Mouse (Mus musculus): ENCODE measurements around the gene Trim54.

Gene Trim54

DNA sequence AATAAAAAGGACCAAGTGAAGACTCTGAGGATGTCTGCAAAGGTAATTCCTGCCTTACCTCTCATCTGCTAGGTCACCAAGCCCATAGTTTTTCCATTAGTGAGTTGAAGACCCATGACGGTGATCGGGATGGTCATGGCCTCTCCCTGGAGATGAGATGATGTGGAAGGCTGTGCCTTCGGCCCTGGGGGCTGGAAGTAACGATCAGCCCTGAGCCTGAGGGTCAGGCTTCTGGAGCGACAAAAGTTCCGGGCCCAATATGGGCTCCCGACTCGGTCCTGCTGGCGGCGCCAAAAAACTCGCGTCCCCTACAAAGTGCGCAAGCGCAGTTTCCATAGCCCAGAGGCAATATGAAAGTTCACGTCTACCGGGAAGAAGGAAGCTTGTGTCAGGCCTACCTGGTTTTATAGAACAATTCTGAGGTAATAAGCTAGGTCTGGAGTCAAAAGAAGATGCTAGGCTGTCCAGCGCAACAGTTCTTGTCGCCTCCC lies 8.5 kb upstream of the Trim54 start, which contains the start of gene Slc30a3:
Gene Slc30a3, minus strand, starts transcription at position 238 of the 491 bp plus-strand sequence.
- DNase-seq, result no peak

DNA sequence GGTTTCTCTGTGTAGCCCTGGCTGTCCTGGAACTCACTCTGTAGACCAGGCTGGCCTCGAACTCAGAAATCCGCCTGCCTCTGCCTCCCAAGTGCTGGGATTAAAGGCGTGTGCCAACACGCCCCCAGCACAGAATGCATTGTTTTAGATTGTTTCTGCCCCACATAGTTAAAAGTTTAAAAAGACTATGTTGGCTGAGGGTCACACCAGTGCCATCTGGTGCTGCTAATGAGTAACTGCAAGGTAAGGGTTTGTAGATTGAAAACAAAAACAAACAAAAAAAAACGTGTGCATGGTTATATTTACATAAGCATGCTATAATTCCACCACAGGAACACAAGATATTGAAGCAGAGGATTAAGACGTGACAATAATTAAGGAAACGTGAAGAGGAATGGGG lies 5.7 kb upstream of the Trim54 start:
- DNase-seq, result no peak

GRCm38 (mm10) chr5:31116912-31117311 lies 400 bp downstream of the Trim54 start:
- no peak for DNase-seq

DNA sequence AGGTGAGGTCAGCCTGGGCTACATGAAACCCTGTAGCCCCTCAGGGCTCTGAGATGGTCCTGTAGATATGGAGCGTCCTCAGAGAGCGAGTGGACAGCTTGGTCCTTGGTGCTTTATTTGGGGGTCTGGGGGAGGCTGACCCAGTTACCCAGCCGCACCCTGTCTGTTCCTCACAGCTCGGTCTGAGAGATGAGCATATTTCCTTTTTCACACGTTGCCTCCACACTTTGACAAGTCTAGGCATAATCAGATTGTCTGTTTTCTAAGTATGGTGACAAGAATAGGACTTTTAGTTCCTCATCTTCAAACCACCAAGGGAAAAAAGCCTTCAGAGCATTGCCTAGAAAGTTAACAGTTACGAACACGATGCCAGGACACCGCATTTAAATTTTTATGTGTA lies 4.6 kb downstream of the Trim54 start:
- DNase-seq, result no peak

DNA sequence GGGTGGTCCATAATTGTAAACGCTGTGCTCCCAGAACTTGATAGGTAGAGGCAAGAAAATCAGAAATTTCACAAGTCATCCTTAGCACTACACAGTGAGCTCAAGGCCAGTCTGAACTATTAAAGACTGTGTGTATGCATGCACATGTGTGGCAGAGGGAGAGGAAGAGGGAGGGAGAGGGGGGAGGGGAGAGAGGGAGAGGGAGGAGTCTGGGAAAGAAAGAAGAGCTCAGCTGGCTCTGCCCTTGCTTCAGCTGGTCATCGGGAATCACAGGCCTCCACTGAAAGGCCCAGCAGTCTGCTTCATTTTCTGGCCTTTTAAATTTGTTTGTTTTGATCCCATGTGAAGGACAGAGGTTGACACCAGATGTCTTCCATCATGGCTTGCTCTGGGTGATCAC lies 7.0 kb downstream of the Trim54 start:
- no peak for DNase-seq

GRCm38 (mm10) chr5:31126050-31126449 lies 9.5 kb downstream of the Trim54 start:
- DNase-seq, result no peak

DNA sequence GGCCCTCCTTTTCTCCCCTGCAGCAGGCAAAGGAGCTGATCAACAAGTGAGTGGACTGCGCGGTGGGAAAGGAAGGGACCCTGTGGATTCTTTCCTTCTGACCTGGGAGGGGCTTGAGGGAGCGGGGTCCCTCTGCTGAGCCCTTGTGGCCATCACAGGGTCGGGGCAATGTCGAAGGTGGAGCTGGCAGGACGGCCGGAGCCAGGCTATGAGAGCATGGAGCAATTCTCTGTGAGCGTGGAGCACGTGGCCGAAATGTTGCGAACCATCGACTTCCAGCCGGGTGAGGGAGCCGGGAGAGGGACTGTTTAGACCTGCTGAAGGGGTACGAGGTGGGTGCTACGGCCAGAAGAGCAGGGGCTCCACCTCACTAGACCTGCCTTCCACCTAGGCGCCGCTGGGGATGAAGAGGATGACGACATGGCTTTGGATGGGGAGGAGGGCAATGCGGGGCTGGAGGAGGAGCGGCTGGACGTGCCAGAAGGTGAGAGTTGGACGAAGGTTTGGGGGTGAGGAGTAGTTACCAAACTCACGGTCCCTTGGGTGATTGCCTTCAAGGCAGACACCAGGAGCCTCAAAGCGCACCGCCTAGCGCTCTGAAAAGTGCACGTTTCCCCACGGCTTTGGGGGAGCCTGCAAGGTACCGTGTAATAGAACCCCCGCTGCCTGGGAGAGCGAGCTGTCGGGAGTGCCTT lies 20.4 kb downstream of the Trim54 start:
- no peak for DNase-seq

- DNase-seq, result no peak
Measured at GRCm38 (mm10) chr5:31137658-31138057, 21.1 kb downstream of the Trim54 start.

DNA sequence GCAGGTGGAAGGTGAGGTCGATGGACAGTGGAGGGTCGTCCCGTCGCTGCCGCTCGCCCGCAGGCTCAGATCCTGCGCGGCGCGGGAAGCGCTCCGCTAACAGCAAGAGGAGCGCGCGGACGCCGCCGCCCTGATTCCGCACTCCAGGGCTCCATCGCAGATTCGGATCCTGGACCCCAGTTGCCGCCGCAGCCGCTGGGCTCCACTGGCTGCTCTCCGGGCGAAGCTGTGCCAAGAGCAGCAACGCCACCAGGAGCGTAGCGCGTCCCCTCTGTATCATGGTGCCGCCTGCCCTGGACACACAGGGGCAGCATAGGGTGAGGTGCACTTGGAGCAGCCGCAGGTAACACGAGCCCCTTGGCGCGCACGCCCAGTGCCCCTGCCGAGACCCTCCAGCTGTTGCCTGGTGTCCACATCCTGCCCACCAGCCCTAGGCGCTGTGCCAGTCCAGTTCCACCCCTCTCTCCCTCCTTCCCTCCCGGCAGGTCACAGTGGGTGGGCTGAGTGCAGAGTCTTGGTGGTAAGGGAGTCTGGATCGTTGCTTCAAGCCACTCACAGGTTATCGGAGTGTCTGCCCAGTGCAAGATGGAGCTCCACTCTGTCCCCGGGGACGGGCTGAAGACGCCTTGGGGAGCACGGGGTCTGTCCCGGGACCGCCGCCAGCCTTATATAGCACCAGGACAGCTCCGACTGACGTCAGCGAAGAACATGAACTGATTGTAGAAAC lies 21.9 kb downstream of the Trim54 start, which contains the start of gene Ucn:
Gene Ucn, minus strand, starts transcription at position 589 of the 727 bp plus-strand sequence.
- DNase-seq, result no peak

DNA sequence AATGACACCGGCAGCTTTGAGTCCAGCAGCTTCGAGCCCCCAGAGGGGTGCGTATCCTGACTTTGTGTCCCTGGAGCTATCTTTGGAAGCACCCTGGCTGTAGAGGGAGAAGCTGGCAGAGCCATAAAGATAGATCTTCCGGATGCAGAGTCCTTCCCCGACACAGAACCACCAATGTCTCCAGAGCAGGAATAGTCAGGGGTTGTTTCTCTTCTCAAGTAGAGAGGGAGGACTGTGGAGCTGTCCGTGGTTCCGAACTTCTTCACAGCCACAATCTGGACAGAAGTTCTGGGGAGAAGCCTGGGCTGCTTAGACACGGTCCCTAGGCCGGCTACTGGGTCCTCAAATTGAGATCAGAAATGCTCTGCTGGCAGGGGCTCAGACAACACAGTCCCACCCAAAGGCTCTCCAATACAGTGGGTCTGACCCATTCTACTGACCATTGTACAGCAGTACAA lies 22.5 kb downstream of the Trim54 start:
- DNase-seq, result no peak

DNA sequence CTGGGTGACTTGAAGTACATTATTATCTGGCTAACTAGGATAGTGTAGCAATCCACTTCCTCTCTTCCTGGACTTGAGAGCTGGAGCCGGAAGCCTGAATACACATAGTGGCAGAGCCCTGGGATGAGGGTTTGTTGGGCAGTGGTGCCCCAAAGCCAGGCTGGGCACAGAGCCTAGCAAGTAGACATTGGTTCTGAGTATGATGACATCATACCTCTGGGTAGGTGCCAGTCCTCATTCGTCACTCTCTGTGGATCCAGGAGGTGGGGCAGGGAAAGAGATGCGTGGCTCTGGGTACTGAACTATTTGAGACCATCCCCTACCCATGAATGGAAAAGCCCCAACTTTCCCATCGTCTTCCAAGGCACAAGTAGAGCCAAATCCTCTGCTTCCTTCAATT lies 33.3 kb downstream of the Trim54 start:
- no peak for DNase-seq

DNA sequence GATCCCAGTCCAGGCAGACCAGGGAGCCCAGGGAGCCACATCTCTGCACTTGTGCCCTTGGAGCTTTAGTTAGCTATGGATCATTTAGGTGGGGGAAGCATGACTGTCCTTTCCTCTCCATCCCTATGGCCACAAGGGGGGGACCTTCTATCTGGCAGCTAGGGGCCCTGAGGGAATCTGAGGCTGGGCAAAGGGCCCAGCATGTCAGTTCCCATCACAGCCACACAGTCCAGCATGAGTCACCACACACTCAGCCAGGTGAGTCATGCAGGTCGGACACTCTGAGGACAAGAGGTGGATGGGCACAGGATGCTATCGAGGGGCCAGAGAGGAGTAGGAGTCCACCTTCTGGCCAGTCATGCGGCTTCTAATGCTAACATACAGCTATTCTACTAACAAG lies 35.2 kb downstream of the Trim54 start:
- peak; percentile 64 for DNase-seq

DNA sequence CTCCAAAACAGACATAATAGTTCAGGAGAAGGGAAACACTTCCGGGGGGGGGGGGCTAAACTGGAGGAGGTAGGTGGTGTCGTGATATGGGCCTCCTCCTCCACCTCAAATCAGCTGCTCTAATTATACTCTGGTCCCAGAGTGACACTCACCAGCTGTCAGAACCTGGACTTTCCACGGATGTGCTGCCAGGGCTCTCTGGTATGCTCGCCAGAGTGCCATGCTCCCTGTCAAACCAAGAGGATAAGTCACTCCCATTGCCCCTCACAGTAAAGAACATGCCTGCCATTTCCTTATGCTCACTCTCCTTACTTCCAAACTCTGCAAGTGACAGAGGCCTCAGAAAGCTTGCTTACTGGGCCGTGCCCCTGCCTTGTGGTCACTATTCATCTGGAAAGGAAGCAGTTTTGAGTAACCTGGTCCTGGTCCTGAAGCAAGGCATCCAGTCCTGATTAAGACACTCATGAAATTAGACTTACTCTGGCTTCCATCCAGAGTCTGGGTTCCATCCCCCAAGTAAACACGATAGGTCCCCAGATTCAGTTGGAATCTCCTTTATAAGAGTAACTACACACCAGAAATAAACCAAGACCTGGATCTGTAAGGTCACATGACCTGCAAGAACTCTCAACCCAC lies 37.1 kb downstream of the Trim54 start:
- DNase-seq, result no peak

DNA sequence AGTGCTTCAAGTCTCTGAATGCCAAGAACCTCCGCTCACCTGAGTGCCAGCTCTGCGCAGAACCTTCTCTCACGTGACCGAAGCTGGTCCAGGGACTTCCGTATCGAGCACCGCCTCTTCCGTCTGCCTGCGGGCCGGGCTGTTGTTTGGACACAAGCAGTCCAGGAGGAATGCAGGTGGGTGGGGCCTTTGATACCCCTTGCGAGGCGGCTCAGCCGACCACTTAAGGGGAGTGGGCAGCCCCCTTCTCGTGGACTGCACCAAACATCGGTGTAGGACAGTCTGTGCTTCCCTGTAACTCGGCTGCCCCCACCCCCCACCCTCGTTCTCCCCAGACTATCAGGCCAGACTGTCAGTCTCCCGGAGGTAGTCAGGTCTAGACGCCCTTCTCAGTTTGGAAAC lies 37.6 kb downstream of the Trim54 start, which contains the start of gene Mpv17:
Gene Mpv17, minus strand, starts transcription at position 100 of the 402 bp plus-strand sequence.
- DNase-seq, result peak; percentile 83 to 84

GRCm38 (mm10) chr5:31162462-31162861 lies 46.0 kb downstream of the Trim54 start:
- no peak for DNase-seq

- DNase-seq, result no peak
Measured at GRCm38 (mm10) chr5:31164878-31165277, 48.4 kb downstream of the Trim54 start.

DNA sequence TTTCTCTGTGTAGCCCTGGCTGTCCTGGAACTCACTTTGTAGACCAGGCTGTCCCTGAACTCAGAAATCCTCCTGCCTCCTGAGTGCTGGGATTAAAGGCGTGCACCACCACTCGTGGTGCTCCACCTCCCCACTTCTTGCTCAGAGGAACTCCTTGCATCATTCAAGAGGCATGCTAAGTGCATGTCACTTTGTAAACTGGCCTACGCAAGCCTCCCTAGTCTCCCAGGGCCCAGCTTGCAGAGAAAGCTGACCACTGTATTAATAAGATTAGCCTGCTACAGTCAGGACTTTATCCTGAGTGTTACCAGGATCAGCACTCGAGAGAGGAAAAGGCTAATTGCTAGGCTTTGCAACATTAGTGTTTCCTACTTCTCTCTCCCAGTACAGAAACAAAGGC lies 52.1 kb downstream of the Trim54 start:
- no peak for DNase-seq

- no peak for DNase-seq
Measured at GRCm38 (mm10) chr5:31179301-31179765, 62.8 kb downstream of the Trim54 start.

- peak; percentile 96 to 97 for DNase-seq
Measured at GRCm38 (mm10) chr5:31179766-31180630, 63.5 kb downstream of the Trim54 start, which contains the start of the genes Gm29609 and Gtf3c2. Gene Gm29609 (minus strand): TSS chr5:31179911. Gene Gtf3c2 (minus strand): TSS chr5:31180144.

DNA sequence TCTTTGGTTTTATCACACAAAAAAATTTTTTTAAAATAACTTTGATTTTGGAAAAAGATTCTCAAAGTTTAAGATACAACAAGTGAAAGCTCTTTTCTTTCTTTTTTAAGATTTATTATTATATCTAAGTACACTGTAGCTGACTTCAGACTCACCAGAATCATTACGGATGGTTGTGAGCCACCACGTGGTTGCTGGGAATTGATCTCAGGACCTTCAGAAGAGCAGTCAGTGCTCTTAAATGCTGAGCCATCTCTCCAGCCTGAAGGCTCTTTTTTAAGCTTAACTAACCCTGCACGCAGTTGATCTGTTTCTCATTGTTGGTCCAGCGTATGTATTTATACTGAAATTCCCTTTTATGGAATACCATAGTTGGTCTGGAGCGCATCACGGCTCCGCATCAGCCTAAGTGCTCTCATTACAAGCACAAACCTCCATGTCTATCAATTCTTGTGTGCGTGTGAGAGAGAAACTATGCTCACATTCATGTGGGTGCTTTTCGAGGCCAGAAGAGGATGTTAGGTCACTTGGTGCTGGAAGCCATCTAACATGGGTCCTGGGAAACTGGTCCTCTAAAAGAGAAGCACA lies 64.8 kb downstream of the Trim54 start:
- DNase-seq, result no peak

GRCm38 (mm10) chr5:31183678-31184077 lies 67.2 kb downstream of the Trim54 start:
- DNase-seq, result no peak
